Mouse (Mus musculus): ENCODE measurements around the gene AL731706.2. TPM values are rescaled to one million over a fixed set of nuclear protein-coding genes. Genes with fewer than 3 reads are reported as not detected.
"Not testable (repeated sequence)": the region's sequence is repeated elsewhere in the genome, so short reads cannot be mapped to it uniquely, and the experiment has no call there.

Gene AL731706.2
- polyA plus RNA-seq, 1 experiment from 2014 or later: 27.8 TPM

DNA sequence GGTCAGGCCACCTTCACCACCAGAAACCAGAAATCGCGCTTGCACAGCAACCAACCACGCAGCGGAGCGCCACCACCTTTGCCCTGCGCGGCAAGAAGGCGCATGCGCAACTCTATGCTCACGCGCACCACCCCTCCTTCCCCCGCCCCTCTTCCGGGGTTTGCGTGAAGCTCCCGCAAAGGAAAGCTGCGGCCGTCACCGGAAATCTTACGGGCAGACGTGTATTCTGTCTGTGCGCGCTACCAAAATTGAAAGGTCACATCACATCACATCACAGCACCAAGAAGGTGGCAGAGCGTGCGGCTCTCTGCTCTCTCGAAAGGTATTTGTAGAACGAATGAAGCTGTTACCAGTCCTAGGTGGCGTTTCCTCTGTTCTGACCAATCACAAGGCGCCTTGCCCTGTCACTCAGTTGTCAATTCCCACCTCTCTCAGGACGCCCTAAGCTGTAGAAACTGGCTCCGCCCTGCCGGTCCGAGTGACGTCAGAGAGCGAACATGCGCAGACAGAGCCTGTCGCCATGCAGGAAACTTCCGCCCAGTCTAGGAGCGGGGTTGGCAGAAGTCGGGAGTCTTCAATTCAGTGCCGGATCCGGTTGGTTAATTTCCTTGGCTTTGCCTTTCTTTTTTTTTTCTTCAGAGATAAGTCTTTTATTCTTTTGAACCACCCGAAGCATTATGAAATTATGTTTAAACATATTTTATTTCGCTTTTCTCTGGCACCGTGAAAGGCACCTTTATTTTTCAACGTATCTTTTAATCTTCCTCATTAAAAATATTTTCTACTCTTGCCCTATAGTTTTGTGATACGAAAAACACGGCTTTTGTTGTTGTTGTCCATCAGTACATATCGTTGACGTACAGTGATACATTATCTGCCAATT, 5.8 kb upstream of the AL731706.2 start, which contains the start of the genes Slx4ip, AL731706.1 and Mkks:
Slx4ip (plus strand) TSS at position 151 of the 883 bp plus-strand sequence.
AL731706.1 (minus strand) TSS at position 322 of the 883 bp plus-strand sequence.
Mkks (minus strand) TSS at position 322 of the 883 bp plus-strand sequence.
- Histone ChIP-seq H3K4me2 (replicated peaks) (peak within 1 kb of the TSS; percentile 50), H3K27me3 (no peaks in the 10 kb centered on the region), H3K36me3 (no peaks in the 10 kb centered on the region), H3K27ac (peak within 1 kb of the TSS; percentile 90), H3K9me3 (no peaks in the 10 kb centered on the region), H3K4me3 (replicated peaks) (peak within 1 kb of the TSS; percentile 61), H3K9ac (replicated peaks) (peak within 1 kb of the TSS; percentile 71), H3K4me1 (replicated peaks) (peaks cover 24% of the 10 kb centered on the region)
- ATAC-seq: peak; percentile 97
- under 1% methylated on average over 49 of the region's 49 CpGs for WGBS

DNA sequence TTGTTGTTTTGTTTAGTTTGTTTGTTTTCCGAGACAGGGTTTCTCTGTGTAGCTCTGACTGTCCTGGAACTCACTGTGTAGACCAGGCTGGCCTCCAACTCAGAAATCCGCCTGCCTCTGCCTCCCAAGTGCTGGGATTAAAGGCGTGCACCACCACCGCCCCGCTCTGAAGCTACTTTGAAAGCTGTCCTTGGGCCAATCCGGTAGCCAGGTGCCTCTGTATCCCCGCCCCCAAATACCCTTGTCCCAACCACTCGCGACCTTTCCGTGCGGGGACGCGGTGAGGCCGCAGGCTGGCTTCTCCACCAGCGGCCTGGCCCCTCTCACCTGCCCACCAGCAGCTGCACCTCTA, 5.2 kb upstream of the AL731706.2 start:
- not testable (repeated sequence) for ATAC-seq, H3K9me3 ChIP-seq, H3K27me3 ChIP-seq, H3K36me3 ChIP-seq
- peak overlapping the region; percentile 90 for H3K27ac ChIP-seq
- H3K4me2 ChIP-seq (replicated peaks): peak overlapping the region; percentile 50
- peak overlapping the region; percentile 70 for H3K9ac ChIP-seq (replicated peaks)
- 6% methylated on average over 15 of the region's 15 CpGs for WGBS
- H3K4me3 ChIP-seq (replicated peaks): peak overlapping the region; percentile 61
- peaks cover 22% of the 10 kb centered on the region for H3K4me1 ChIP-seq (replicated peaks)

DNA sequence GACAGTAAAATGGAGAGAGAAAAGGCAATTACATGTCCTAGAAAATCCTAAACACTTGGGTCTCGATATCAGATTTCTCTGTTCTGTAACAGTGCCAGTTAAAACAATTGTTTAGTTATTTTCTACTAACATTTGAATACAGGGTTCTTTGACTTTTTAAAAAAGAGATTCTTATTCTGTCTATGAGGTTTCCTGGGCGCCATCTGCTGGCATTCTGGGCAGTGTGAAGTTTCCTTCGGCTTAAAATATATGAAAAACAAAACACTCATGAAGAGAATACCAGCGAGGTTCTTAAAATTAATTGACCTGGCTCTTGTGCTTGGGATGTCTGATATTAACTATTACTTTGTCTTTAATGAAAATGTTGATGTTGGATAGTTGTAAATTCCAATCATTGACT, 1.4 kb upstream of the AL731706.2 start:
- Histone ChIP-seq H3K36me3 (peaks cover 21% of the 10 kb centered on the region), H3K4me1 (replicated peaks) (peaks cover 11% of the 10 kb centered on the region), H3K27ac (no peak overlapping the region), H3K4me3 (replicated peaks) (no peak overlapping the region), H3K27me3 (no peaks in the 10 kb centered on the region), H3K4me2 (replicated peaks) (no peak overlapping the region), H3K9me3 (no peaks in the 10 kb centered on the region), H3K9ac (replicated peaks) (no peak overlapping the region)
- WGBS: 68% methylated on average over 4 of the region's 4 CpGs
- no peak for ATAC-seq

DNA sequence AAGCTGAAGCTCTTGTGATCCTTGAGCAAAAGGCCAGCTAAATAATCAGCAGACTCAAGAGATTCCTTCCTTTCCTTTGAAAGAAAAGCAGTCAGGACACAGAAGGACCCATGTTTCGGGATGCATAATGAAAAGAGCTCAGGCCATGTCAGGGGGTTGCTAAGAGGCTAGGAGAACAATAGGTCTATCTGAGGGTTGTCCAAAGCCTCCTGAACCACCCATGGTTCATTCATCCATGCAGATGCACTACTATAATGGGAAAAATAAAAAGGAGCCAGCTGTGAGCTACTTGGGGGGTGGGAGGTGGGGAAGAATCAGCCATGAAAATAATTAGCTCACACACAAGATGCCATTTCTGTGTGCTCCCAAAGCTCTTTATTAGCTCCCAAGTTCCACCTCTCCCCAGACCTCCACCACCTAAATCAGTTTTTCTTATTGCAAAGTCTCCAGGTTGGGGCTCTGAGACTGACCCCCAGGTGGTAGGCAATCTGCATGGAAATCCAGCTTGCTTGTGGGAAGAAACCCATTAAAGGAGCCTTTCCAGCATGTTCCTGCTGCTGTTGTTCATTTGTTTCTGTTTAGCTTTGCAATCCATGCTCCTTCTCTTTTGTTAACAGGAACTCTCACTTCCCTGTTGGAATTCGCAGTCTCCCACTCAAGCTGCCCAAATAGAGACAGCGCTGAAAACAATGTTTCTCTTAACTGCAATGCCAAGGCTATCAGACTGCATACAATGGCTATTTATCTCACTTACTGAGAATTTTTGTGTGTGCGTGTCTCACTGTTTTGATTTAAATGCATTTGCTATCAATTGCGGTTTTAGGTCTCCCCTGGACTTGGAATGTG, 30.7 kb downstream of the AL731706.2 start:
- Histone ChIP-seq H3K27me3 (no peaks in the 10 kb centered on the region), H3K36me3 (no peaks in the 10 kb centered on the region), H3K4me3 (replicated peaks) (no peak overlapping the region), H3K4me1 (replicated peaks) (peaks cover 18% of the 10 kb centered on the region), H3K4me2 (replicated peaks) (no peak overlapping the region), H3K27ac (peak overlapping the region; percentile 71), H3K9ac (replicated peaks) (no peak overlapping the region), H3K9me3 (no peaks in the 10 kb centered on the region)
- ATAC-seq: peak; percentile 75
- WGBS: 7% methylated on average over 5 of the region's 5 CpGs

DNA sequence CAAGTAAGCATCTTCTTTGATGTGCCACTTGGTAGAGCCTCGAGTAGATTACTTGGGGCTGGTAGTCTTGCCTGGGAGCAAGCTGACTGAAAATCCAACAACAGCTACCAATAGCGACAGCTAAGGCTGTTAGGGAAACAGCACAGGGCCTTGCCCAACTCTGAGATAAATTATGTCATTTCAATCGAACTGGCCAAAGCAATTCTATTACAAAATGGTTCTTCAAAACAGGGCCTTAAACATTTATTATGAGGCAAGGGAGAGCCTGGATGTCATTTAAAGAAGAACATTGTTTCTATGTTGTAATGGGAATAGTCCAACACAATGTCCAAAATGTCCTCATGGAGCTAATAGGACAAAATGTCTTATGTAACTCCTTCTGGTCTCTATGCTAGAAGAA, 35.1 kb downstream of the AL731706.2 start:
- Histone ChIP-seq H3K27me3 (no peaks in the 10 kb centered on the region), H3K9ac (replicated peaks) (no peak overlapping the region), H3K36me3 (no peaks in the 10 kb centered on the region), H3K4me2 (replicated peaks) (no peak overlapping the region), H3K4me3 (replicated peaks) (no peak overlapping the region), H3K27ac (no peak overlapping the region), H3K4me1 (replicated peaks) (peaks cover 15% of the 10 kb centered on the region), H3K9me3 (no peaks in the 10 kb centered on the region)
- 81% methylated on average over 3 of the region's 3 CpGs for WGBS
- ATAC-seq: no peak

DNA sequence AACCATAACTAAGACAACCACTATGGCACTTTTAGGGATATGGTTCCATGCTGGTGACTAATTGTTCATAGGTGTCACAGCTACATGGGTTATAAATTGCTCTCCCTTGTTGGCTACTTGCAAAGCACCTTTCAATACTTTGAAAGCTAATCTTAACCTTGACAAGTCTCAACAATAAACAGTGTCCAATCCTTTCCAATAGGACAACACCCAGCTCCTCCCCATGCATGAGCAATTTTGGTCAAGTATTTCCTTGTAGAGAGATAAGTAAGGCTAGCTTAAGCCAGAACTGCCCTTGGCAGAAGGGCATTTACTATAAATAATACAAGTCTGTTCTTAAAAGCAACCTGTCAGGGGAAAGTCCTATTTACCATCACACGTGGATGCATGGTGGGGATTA, 47.5 kb downstream of the AL731706.2 start:
- ATAC-seq: no peak
- no peak overlapping the region for H3K27ac ChIP-seq
- no peaks in the 10 kb centered on the region for H3K36me3 ChIP-seq
- H3K9ac ChIP-seq (replicated peaks): no peak overlapping the region
- no peaks in the 10 kb centered on the region for H3K9me3 ChIP-seq
- WGBS: 24% methylated on average over 1 of the region's 1 CpGs
- H3K4me1 ChIP-seq (replicated peaks): no peaks in the 10 kb centered on the region
- H3K4me3 ChIP-seq (replicated peaks): no peak overlapping the region
- H3K27me3 ChIP-seq: no peaks in the 10 kb centered on the region
- H3K4me2 ChIP-seq (replicated peaks): no peak overlapping the region

DNA sequence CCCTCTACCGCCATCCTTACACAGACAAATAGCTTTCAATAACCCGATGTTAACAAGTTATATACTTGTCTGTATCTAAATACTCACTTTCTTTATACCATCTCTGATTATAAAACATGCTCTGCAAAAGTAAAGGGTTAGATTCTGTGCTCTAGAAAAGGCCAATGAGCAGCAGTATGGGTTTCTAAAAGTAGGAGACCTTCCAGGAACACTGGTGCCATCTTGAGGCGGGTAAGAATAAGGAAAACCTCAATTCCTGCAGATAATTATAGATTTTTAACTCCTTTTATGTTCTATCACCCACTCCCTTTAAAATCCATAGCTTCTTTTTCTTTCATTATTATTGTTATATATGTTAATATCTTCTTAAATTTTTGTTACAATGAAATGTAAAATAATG, 49.6 kb downstream of the AL731706.2 start:
- WGBS: 75% methylated on average over 3 of the region's 3 CpGs
- Histone ChIP-seq H3K36me3 (no peaks in the 10 kb centered on the region), H3K9me3 (no peaks in the 10 kb centered on the region), H3K27me3 (no peaks in the 10 kb centered on the region), H3K4me2 (replicated peaks) (no peak overlapping the region), H3K4me1 (replicated peaks) (no peaks in the 10 kb centered on the region), H3K27ac (no peak overlapping the region), H3K9ac (replicated peaks) (no peak overlapping the region), H3K4me3 (replicated peaks) (no peak overlapping the region)
- ATAC-seq: no peak

Other genes starting within 250 kb of the AL731706.2 start
- gene Snap25, start 172.2 kb downstream of the AL731706.2 start, polyA plus RNA-seq (2015; fragmentation: Nextera tagmentation; extraction: Ambion mirVana): 78.4 and 90.0 TPM in 2 replicates
- gene Slx4ip, start 5.5 kb upstream of the AL731706.2 start, polyA plus RNA-seq (2015; fragmentation: Nextera tagmentation; extraction: Ambion mirVana): 16.0 and 16.3 TPM in 2 replicates
- gene AL731706.1, start 5.7 kb upstream of the AL731706.2 start, polyA plus RNA-seq (2015; fragmentation: Nextera tagmentation; extraction: Ambion mirVana): 20.3 and 23.2 TPM in 2 replicates
- gene Mkks, start 5.7 kb upstream of the AL731706.2 start, polyA plus RNA-seq (2015; fragmentation: Nextera tagmentation; extraction: Ambion mirVana): 12.0 and 13.3 TPM in 2 replicates
- 22.1 and 27.4 TPM in 2 replicates for gene Jag1, start 231.0 kb upstream of the AL731706.2 start, polyA plus RNA-seq (2015; fragmentation: Nextera tagmentation; extraction: Ambion mirVana)